Mouse (Mus musculus) forebrain, embryonic 16.5 days (tissue): ENCODE results near the gene Rcan3. TPM values are rescaled to one million over a fixed set of nuclear protein-coding genes. Genes with fewer than 3 reads are reported as not detected.

Source experiments
- ATAC-seq: fragments of 200-750 bp; cut with Nextera tagmentation; 2 replicates; pipeline ENCODE4 v1.8.0; 2017; ENCODE audit warnings: mild to moderate bottlenecking, moderate library complexity
- H3K27ac ChIP-seq: fragments of 300-500 bp; sonication (generic); 2 replicates; pipeline ENCODE4 v1.5.1; 2014; ENCODE audit warnings: low read length, control low read depth
- H3K27me3 ChIP-seq: fragments of 300-500 bp; sonication (generic); replicated peaks from 2 replicates; pipeline ENCODE4 v1.6.1; 2014; ENCODE audit warnings: low read length; ENCODE audit not compliant: control insufficient read depth, insufficient read depth
- H3K36me3 ChIP-seq: fragments of 300-500 bp; sonication (generic); 2 replicates; pipeline ENCODE4 v1.6.1; 2014; ENCODE audit not compliant: control insufficient read depth, insufficient read depth
- H3K4me1 ChIP-seq: fragments of 300-500 bp; sonication (generic); replicated peaks from 2 replicates; pipeline ENCODE4 v1.6.1; 2014; ENCODE audit warnings: low read length; ENCODE audit not compliant: control insufficient read depth, insufficient read depth
- H3K4me2 ChIP-seq: fragments of 300-500 bp; sonication (generic); 2 replicates; pipeline ENCODE4 v1.6.1; 2014; ENCODE audit warnings: mild to moderate bottlenecking, low read length, control low read depth
- H3K4me3 ChIP-seq: fragments of 300-500 bp; sonication (generic); replicated peaks from 2 replicates; pipeline ENCODE4 v1.5.1; 2014; ENCODE audit warnings: mild to moderate bottlenecking, low read length, control low read depth
- H3K9ac ChIP-seq: fragments of 300-500 bp; sonication (generic); replicated peaks from 2 replicates; pipeline ENCODE4 v1.6.1; 2014; ENCODE audit warnings: low read depth, low read length, control low read depth
- H3K9me3 ChIP-seq: fragments of 300-500 bp; sonication (generic); 2 replicates; pipeline ENCODE4 v1.6.1; 2016; ENCODE audit warnings: low read length; ENCODE audit not compliant: control insufficient read depth
- WGBS: fragments of 180-500 bp; shearing (Covaris S2); extraction: QIAGEN DNeasy Blood & Tissue Kit; methylation state at CpG from one replicate; pipeline ENCODE4 v1.1.7; 2014; 5-methylcytosine and 5-hydroxymethylcytosine counted together
- microRNA counts: library from miRNA; unstranded; fragments of <30 nt; microRNA quantifications from one replicate; lab custom pipeline; 2016
- microRNA-seq: library from miRNA; unstranded; fragments of <30 nt; microRNA quantifications from one replicate; pipeline ENCODE4, GENCODE M21; 2017
- polyA plus RNA-seq: library from polyadenylated mRNA; unstranded; fragments of >200 nt; fragmentation: Nextera tagmentation; extraction: Ambion mirVana; gene quantifications from 2 replicates; pipeline ENCODE4 v1.2.1, GENCODE M21; 2015

Gene Rcan3
- polyA plus RNA-seq, 1 experiment from 2014 or later = 36.6 TPM

DNA sequence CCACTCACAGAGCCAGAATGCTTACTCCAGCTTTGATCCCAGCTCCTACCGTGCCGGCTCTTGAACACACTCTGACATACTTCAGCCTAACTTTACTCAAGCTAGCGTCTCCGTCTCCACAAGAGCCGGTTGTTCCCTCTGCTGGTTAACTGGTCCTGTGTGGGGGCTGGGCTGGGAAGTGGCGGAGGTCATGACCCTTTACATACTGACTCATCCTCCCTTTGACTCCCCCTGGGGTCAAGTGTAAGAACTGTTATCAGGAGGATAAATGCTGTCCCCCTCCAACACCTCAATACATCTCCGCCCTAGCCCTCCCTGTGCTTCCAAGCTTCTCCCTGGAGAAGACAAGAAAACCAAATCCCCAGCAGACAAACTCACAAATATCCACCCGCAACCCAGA, 52.3 kb downstream of the Rcan3 start:
- Histone ChIP-seq H3K9me3 (no peaks in the 10 kb centered on the region), H3K9ac (no peak overlapping the region), H3K4me3 (no peak overlapping the region), H3K4me2 (no peak overlapping the region), H3K27me3 (no peaks in the 10 kb centered on the region), H3K27ac (no peak overlapping the region), H3K36me3 (no peaks in the 10 kb centered on the region), H3K4me1 (no peaks in the 10 kb centered on the region)
- 65% methylated on average over 8 of the region's 8 CpGs for WGBS
- ATAC-seq = no peak

GRCm38 (mm10) chr4:135377241-135377640, 56.4 kb downstream of the Rcan3 start:
- Histone ChIP-seq H3K36me3 (no peaks in the 10 kb centered on the region), H3K27me3 (no peaks in the 10 kb centered on the region), H3K9ac (no peak overlapping the region), H3K27ac (no peak overlapping the region), H3K4me3 (no peak overlapping the region), H3K9me3 (no peaks in the 10 kb centered on the region), H3K4me2 (no peak overlapping the region), H3K4me1 (no peaks in the 10 kb centered on the region)
- 83% methylated on average over 11 of the region's 11 CpGs for WGBS
- ATAC-seq = no peak

GRCm38 (mm10) chr4:135375444-135375843, 58.2 kb downstream of the Rcan3 start:
- Histone ChIP-seq H3K4me1 (no peaks in the 10 kb centered on the region), H3K9ac (no peak overlapping the region), H3K36me3 (no peaks in the 10 kb centered on the region), H3K4me3 (no peak overlapping the region), H3K27ac (no peak overlapping the region), H3K27me3 (no peaks in the 10 kb centered on the region), H3K4me2 (no peak overlapping the region), H3K9me3 (no peaks in the 10 kb centered on the region)
- 62% methylated on average over 3 of the region's 3 CpGs for WGBS
- ATAC-seq = no peak

GRCm38 (mm10) chr4:135373299-135373698, 60.4 kb downstream of the Rcan3 start:
- Histone ChIP-seq H3K9me3 (no peaks in the 10 kb centered on the region), H3K4me1 (no peaks in the 10 kb centered on the region), H3K4me3 (no peak overlapping the region), H3K36me3 (no peaks in the 10 kb centered on the region), H3K4me2 (no peak overlapping the region), H3K9ac (no peak overlapping the region), H3K27ac (no peak overlapping the region), H3K27me3 (no peaks in the 10 kb centered on the region)
- 81% methylated on average over 5 of the region's 5 CpGs for WGBS
- ATAC-seq = no peak

DNA sequence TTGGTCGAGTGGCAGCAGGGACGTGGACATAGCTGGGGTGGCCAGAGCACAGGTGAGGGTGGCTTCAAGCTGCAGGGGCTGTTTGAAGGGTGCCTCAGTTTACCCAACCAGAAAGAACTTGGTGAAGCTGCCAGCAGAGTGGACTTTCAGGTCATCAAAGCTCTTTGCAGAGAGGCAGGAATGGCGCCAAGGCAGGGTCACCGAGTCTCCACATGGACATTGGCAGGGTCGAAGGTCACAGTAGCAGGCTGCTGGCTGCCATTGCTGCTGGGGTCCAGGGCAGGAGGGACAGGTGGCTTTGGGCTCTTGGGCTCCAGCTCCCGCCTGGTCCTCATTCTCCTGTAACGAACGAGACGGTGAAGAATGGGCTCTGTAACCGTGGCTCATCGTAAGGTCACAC, 63.3 kb downstream of the Rcan3 start:
- no peak for ATAC-seq
- Histone ChIP-seq H3K9me3 (no peaks in the 10 kb centered on the region), H3K9ac (no peak overlapping the region), H3K27me3 (no peaks in the 10 kb centered on the region), H3K4me2 (no peak overlapping the region), H3K4me3 (no peak overlapping the region), H3K4me1 (no peaks in the 10 kb centered on the region), H3K36me3 (no peaks in the 10 kb centered on the region), H3K27ac (no peak overlapping the region)
- WGBS = 77% methylated on average over 11 of the region's 11 CpGs

- no peak overlapping the region for H3K9ac ChIP-seq
- no peaks in the 10 kb centered on the region for H3K9me3 ChIP-seq
- no peak overlapping the region for H3K27ac ChIP-seq
- H3K36me3 ChIP-seq = no peaks in the 10 kb centered on the region
- no peaks in the 10 kb centered on the region for H3K4me1 ChIP-seq
- H3K4me3 ChIP-seq = no peak overlapping the region
- no peak overlapping the region for H3K4me2 ChIP-seq
- no peak for ATAC-seq
- WGBS = 23% methylated on average over 6 of the region's 6 CpGs
- H3K27me3 ChIP-seq = no peaks in the 10 kb centered on the region
Measured at GRCm38 (mm10) chr4:135362828-135363227, 70.8 kb downstream of the Rcan3 start.

MicroRNA genes within 50 kb of the gene (microRNA counts, 519-probe panel; counts per million panel counts)
- 1,930 counts per million, percentile 25 among the panel's probes with 10 or more counts for microRNA mmu-miR-700 (lab: Ali Mortazavi, UCI)

Small RNA genes lying within 50 kb of the gene (microRNA-seq; reads per million reads assigned to microRNA genes)
- 307 reads per million, percentile 68 among the genes with 10 or more reads in this experiment for gene Mir700

Other genes starting within 250 kb of the Rcan3 start
- gene Clic4, start 161.0 kb downstream of the Rcan3 start, polyA plus RNA-seq = 97.8 and 125 TPM in 2 replicates
- 179 and 198 TPM in 2 replicates for gene Srrm1, start 80.5 kb downstream of the Rcan3 start, polyA plus RNA-seq
- gene Ncmap, start 35.6 kb downstream of the Rcan3 start, polyA plus RNA-seq = 0.71 and 0.83 TPM in 2 replicates
- 0.14 TPM in 1 of 2 replicates, not detected in the other for gene Stpg1, start 60.9 kb upstream of the Rcan3 start, polyA plus RNA-seq
- 5.9 and 6.1 TPM in 2 replicates for gene Nipal3, start 61.2 kb upstream of the Rcan3 start, polyA plus RNA-seq
- 0.39 and 0.60 TPM in 2 replicates for gene Grhl3, start 139.8 kb upstream of the Rcan3 start, polyA plus RNA-seq